Mouse (Mus musculus) liver, embryonic 14 days (tissue): ENCODE results near the gene Sirt4. TPM values are rescaled to one million over a fixed set of nuclear protein-coding genes. Genes with fewer than 3 reads are reported as not detected.

Source experiments
- polyA plus RNA-seq: library from polyadenylated mRNA; depleted of rRNA; stranded (reverse); fragments of >200 nt; gene quantifications from 2 replicates; pipeline ENCODE4 v1.2.3, GENCODE M21; 2012; rRNA removed

The Sirt4 gene
- polyA plus RNA-seq = 8.1 and 8.3 TPM in 2 replicates

GRCm38 (mm10) chr5:115483947-115484920 lies at the start of gene Sirt4:
Sirt4 (minus strand) TSS chr5:115484725.

GRCm38 (mm10) chr5:115506454-115507201 lies 22.1 kb upstream of the Sirt4 start, which contains the start of gene Pxn:
Pxn (plus strand) TSS chr5:115506676.

GRCm38 (mm10) chr5:115465642-115466420 lies 18.7 kb downstream of the Sirt4 start, which contains the start of gene Pla2g1b:
Pla2g1b (plus strand) TSS chr5:115466262.

GRCm38 (mm10) chr5:115429359-115430186 lies 55.0 kb downstream of the Sirt4 start, which contains the start of gene Msi1:
Msi1 (plus strand) TSS chr5:115429599.

Other genes starting within 250 kb of the Sirt4 start
- 51.9 and 54.7 TPM in 2 replicates for gene Pop5, start 248.9 kb downstream of the Sirt4 start, polyA plus RNA-seq
- gene Rnf10, start 211.8 kb downstream of the Sirt4 start, polyA plus RNA-seq = 81.8 and 101 TPM in 2 replicates
- 9.7 and 11.4 TPM in 2 replicates for gene Coq5, start 205.1 kb downstream of the Sirt4 start, polyA plus RNA-seq
- gene Dynll1, start 183.7 kb downstream of the Sirt4 start, polyA plus RNA-seq = 146 and 153 TPM in 2 replicates
- gene Srsf9, start 157.5 kb downstream of the Sirt4 start, polyA plus RNA-seq = 45.5 and 47.7 TPM in 2 replicates
- gene Gatc, start 143.5 kb downstream of the Sirt4 start, polyA plus RNA-seq = 11.6 and 13.2 TPM in 2 replicates
- gene Triap1, start 143.5 kb downstream of the Sirt4 start, polyA plus RNA-seq = 16.0 and 19.0 TPM in 2 replicates
- 656 and 682 TPM in 2 replicates for gene Cox6a1, start 135.7 kb downstream of the Sirt4 start, polyA plus RNA-seq
- 0.84 and 0.89 TPM in 2 replicates for gene Msi1, start 55.1 kb downstream of the Sirt4 start, polyA plus RNA-seq
- not detected in 2 replicates for gene Pla2g1b, start 18.5 kb downstream of the Sirt4 start, polyA plus RNA-seq
- gene Pxn, start 22.0 kb upstream of the Sirt4 start, polyA plus RNA-seq = 12.3 and 13.3 TPM in 2 replicates
- 2,092 and 2,268 TPM in 2 replicates for gene Rplp0, start 74.7 kb upstream of the Sirt4 start, polyA plus RNA-seq
- 9.7 and 11.0 TPM in 2 replicates for gene Gcn1l1, start 80.5 kb upstream of the Sirt4 start, polyA plus RNA-seq
- 26.2 and 30.8 TPM in 2 replicates for gene Rab35, start 147.2 kb upstream of the Sirt4 start, polyA plus RNA-seq
- gene Bicdl1, start 246.9 kb upstream of the Sirt4 start, polyA plus RNA-seq = 1.7 and 1.8 TPM in 2 replicates